Mouse (Mus musculus) midbrain, embryonic 16.5 days (tissue): ENCODE results near the gene Rnf24. TPM values are rescaled to one million over a fixed set of nuclear protein-coding genes. Genes with fewer than 3 reads are reported as not detected.
"Not testable (repeated sequence)": the region's sequence is repeated elsewhere in the genome, so short reads cannot be mapped to it uniquely, and the experiment has no call there.

Experiments
- ATAC-seq: fragments of 200-750 bp; cut with Nextera tagmentation; 2 replicates; pipeline ENCODE4 v1.8.0; 2017; ENCODE audit warnings: moderate TSS enrichment
- H3K27ac ChIP-seq: fragments of 300-500 bp; sonication (generic); 2 replicates; pipeline ENCODE4 v1.5.1; 2014; ENCODE audit warnings: mild to moderate bottlenecking, low read length, mixed read lengths
- H3K27me3 ChIP-seq: fragments of 300-500 bp; sonication (generic); 2 replicates; pipeline ENCODE4 v1.6.1; 2014; ENCODE audit warnings: low read depth, low read length, mixed read lengths; ENCODE audit not compliant: control insufficient read depth, insufficient read depth
- H3K36me3 ChIP-seq: fragments of 300-500 bp; sonication (generic); 2 replicates; pipeline ENCODE4 v1.6.1; 2014; ENCODE audit warnings: mild to moderate bottlenecking, low read length, moderate library complexity, mixed read lengths; ENCODE audit not compliant: control insufficient read depth, insufficient read depth
- H3K4me1 ChIP-seq: fragments of 300-500 bp; sonication (generic); 2 replicates; pipeline ENCODE4 v1.6.1; 2014; ENCODE audit warnings: mild to moderate bottlenecking, low read length, mixed read lengths; ENCODE audit not compliant: control insufficient read depth, insufficient read depth
- H3K4me2 ChIP-seq: fragments of 300-500 bp; sonication (generic); 2 replicates; pipeline ENCODE4 v1.6.1; 2014; ENCODE audit warnings: mild to moderate bottlenecking, low read length, mixed read lengths
- H3K4me3 ChIP-seq: fragments of 300-500 bp; sonication (generic); 2 replicates; pipeline ENCODE4 v1.5.1; 2014; ENCODE audit warnings: low read depth, mild to moderate bottlenecking, low read length, moderate library complexity, mixed read lengths
- H3K9ac ChIP-seq: fragments of 300-500 bp; sonication (generic); 2 replicates; pipeline ENCODE4 v1.6.1; 2014; ENCODE audit warnings: low read depth, low read length, mixed read lengths
- H3K9me3 ChIP-seq: fragments of 300-500 bp; sonication (generic); replicated peaks from 2 replicates; pipeline ENCODE4 v1.6.1; 2014; ENCODE audit warnings: mild to moderate bottlenecking, low read length, mixed read lengths; ENCODE audit not compliant: control insufficient read depth, poor library complexity, severe bottlenecking
- WGBS: fragments of 180-500 bp; shearing (Covaris S2); extraction: QIAGEN DNeasy Blood & Tissue Kit; methylation state at CpG from one replicate; pipeline ENCODE4 v1.1.7; 2014; 5-methylcytosine and 5-hydroxymethylcytosine counted together
- polyA plus RNA-seq: library from polyadenylated mRNA; unstranded; fragments of >200 nt; fragmentation: Nextera tagmentation; extraction: Ambion mirVana; gene quantifications from 2 replicates; pipeline ENCODE4 v1.2.1, GENCODE M21; 2015

Gene Rnf24
- polyA plus RNA-seq, 1 experiment from 2014 or later, result 20.1 TPM

DNA sequence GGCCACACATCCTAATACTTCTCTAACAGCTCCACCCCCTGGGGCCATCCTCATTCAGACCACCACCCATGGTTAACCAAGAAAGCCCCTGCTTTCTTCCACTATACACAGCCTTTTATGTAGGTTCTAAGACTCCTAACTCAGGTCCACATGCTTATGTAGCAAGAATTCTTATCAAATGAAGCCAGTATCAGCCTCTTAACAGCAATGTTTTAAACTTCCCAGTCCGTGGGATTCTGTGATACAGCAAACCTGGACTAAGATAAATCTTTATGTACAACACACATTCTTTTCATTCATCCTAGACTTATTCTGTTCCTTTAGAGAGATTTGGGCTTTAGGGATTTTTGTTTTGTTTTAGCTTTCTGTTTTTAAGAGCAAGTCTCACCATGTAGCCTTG, 29.0 kb downstream of the Rnf24 start:
- H3K4me1 ChIP-seq, result no peaks in the 10 kb centered on the region
- WGBS, result 80% methylated on average over 1 of the region's 1 CpGs
- H3K27ac ChIP-seq, result no peak overlapping the region
- no peak overlapping the region for H3K9ac ChIP-seq
- no peak for ATAC-seq
- no peaks in the 10 kb centered on the region for H3K27me3 ChIP-seq
- H3K4me2 ChIP-seq, result no peak overlapping the region
- H3K9me3 ChIP-seq, result no peaks in the 10 kb centered on the region
- no peak overlapping the region for H3K4me3 ChIP-seq
- no peaks in the 10 kb centered on the region for H3K36me3 ChIP-seq

DNA sequence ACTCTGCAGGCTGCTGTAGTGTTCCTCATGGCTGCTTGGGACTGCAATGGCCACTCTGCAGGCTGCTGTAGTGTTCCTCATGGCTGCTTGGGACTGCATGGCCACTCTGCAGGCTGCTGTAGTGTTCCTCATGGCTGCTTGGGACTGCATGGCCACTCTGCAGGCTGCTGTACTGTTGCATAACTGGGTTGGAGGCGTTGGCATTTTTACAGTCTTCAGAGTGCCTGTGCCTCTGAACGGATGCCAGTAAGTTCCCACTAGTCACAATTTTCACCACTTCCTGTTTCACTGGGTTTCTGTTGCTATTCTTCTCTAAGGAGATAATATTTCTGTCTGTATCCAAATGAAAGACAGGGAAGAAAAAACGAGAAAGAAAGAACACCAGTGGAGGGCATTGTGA, 31.5 kb downstream of the Rnf24 start:
- H3K27ac ChIP-seq, H3K4me2 ChIP-seq, H3K9me3 ChIP-seq, H3K4me3 ChIP-seq, H3K4me1 ChIP-seq, ATAC-seq, H3K27me3 ChIP-seq, H3K9ac ChIP-seq, H3K36me3 ChIP-seq: not testable (repeated sequence)
- WGBS, result 80% methylated on average over 3 of the region's 3 CpGs

DNA sequence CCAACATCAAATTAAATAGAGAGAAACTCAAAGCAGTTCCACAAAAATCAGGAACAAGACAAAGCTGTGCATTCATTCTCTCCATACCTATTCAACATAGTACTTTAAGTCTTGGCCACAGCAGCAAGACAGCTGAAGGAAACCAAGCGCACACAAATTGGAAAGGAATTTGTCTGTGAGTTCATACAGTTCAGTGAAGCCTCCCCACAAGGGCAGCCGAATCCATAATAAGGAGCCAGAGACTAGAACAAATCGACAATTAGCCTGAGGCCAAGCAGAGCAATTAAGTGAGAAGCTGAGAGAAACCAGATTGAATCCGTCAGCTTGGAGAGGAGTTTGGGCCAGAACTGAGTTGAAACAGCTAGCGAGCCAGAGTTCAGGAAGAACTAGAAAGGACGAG, 33.3 kb downstream of the Rnf24 start:
- no peak overlapping the region for H3K4me3 ChIP-seq
- H3K27me3 ChIP-seq, result no peaks in the 10 kb centered on the region
- WGBS, result 85% methylated on average over 6 of the region's 6 CpGs
- H3K9me3 ChIP-seq, result 0 out of 2 replicates have a peak, but pooled peaks cover 4% of the 10 kb centered on the region
- H3K36me3 ChIP-seq, result no peaks in the 10 kb centered on the region
- no peaks in the 10 kb centered on the region for H3K4me1 ChIP-seq
- H3K27ac ChIP-seq, result no peak overlapping the region
- H3K9ac ChIP-seq, result no peak overlapping the region
- ATAC-seq, result no peak
- H3K4me2 ChIP-seq, result no peak overlapping the region

DNA sequence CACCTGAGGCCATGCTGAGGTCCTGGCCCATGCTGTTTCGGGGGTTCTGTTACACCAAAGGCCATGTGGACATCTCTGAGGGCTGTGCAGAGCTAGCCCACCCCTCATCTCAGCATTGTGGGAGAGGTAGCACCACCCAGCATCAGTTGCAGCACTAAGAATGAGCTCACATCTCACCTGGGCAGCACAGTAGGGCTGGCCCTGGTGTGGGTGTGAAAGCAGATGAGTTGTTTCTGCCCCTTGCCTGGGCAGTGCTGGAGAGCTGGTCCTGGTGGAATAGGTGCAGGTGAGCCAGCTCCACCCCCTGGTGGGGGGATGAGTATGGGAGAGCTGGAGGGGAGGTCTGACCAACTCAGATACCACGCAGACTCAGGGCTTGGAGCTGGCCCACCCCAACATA, 36.5 kb downstream of the Rnf24 start:
- Histone ChIP-seq H3K4me2 (no peak overlapping the region), H3K4me1 (no peaks in the 10 kb centered on the region), H3K9me3 (0 out of 2 replicates have a peak, but pooled peaks cover 4% of the 10 kb centered on the region), H3K36me3 (peaks cover 7% of the 10 kb centered on the region), H3K9ac (no peak overlapping the region), H3K4me3 (no peak overlapping the region), H3K27ac (no peak overlapping the region), H3K27me3 (no peaks in the 10 kb centered on the region)
- ATAC-seq, result peak; percentile 28; the same call in 1 of the 2 replicates
- 94% methylated on average over 2 of the region's 2 CpGs for WGBS

DNA sequence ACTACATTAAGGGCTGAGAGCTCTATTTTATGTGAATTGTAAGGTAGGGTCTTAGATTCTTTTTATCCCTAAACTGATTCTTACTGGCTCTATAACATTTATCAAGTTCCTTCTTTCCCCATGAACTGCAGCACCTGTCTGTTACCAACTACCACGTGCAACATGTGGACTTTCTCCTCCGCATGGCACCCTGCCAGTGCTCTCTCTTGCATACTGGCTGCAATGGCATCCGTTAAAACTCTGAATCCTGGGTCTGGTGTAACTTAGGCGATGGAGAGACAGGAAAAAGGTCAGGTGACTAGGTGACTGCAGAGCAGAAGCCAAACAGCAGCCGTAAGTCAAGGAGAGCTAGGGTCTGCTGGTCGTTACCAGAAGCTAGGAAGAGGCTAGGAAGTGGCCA, 43.4 kb downstream of the Rnf24 start:
- H3K9me3 ChIP-seq, result no peaks in the 10 kb centered on the region
- no peak overlapping the region for H3K4me2 ChIP-seq
- no peak overlapping the region for H3K27ac ChIP-seq
- no peaks in the 10 kb centered on the region for H3K27me3 ChIP-seq
- peaks cover 10% of the 10 kb centered on the region for H3K36me3 ChIP-seq
- ATAC-seq, result no peak
- H3K4me1 ChIP-seq, result no peaks in the 10 kb centered on the region
- H3K9ac ChIP-seq, result no peak overlapping the region
- 78% methylated on average over 6 of the region's 6 CpGs for WGBS
- H3K4me3 ChIP-seq, result no peak overlapping the region

DNA sequence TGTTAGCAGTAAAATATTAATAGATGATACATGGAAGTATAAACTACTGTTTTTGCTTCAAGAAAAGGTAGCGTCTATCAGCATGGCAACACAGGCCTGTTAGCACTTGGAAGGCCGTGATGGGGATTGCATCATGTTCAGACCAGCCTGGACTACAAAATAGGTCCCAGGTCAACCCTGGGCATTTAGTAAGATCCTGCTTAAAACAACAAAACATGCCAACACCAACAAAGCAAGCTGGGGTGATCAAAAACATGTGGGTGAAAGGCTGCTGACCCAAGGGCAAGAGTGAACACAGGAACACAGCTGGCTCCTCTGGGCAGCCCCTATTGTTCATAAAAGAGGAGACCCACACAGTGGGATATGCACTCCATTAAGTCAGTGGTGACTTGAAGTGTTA, 44.9 kb downstream of the Rnf24 start:
- Histone ChIP-seq H3K36me3 (peaks cover 19% of the 10 kb centered on the region), H3K4me3 (no peak overlapping the region), H3K27me3 (no peaks in the 10 kb centered on the region), H3K9ac (no peak overlapping the region), H3K4me2 (no peak overlapping the region), H3K27ac (no peak overlapping the region), H3K9me3 (no peaks in the 10 kb centered on the region), H3K4me1 (no peaks in the 10 kb centered on the region)
- ATAC-seq, result no peak
- 62% methylated on average over 2 of the region's 2 CpGs for WGBS

DNA sequence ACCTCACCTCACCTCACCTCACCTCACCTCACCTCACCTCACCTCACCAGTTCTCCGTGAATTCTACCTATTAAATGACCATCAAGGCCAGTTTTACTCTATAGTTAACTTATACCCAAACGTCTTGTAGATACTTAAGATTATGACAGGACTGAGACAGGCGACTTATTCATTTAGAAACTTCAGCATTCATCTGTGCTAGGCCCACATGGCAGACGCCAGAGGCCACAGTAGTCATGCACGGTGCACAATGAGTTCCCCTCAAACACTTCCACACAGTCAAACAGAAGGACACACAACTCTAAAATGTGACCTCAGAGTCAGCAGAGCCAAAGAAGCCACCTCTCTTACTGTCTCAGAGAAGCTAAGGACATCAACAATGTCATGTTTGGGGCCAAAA, 45.3 kb downstream of the Rnf24 start:
- no peaks in the 10 kb centered on the region for H3K9me3 ChIP-seq
- no peak overlapping the region for H3K27ac ChIP-seq
- H3K4me3 ChIP-seq, result no peak overlapping the region
- H3K4me1 ChIP-seq, result no peaks in the 10 kb centered on the region
- H3K27me3 ChIP-seq, result no peaks in the 10 kb centered on the region
- no peak overlapping the region for H3K9ac ChIP-seq
- ATAC-seq, result no peak
- WGBS, result 82% methylated on average over 5 of the region's 5 CpGs
- H3K4me2 ChIP-seq, result no peak overlapping the region
- peaks cover 22% of the 10 kb centered on the region for H3K36me3 ChIP-seq

DNA sequence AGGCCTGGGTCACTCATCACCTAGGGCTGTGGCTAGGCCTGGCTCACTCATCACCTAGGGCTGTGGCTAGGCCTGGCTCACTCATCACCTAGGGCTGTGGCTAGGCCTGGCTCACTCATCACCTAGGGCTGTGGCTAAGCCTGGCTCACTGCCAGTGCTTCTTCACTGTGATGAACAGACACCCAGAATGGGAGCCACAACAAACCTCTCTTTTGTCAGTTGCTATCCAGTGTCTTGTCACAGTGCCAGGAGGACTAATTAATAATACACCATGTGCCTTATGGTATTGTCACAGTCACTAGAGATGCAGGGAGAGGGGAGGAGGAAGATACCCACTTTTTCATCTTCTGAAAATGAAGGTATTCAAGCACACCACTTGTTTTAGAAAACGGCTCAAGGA, 47.5 kb downstream of the Rnf24 start:
- WGBS, result 83% methylated on average over 1 of the region's 1 CpGs
- peaks cover 19% of the 10 kb centered on the region for H3K36me3 ChIP-seq

DNA sequence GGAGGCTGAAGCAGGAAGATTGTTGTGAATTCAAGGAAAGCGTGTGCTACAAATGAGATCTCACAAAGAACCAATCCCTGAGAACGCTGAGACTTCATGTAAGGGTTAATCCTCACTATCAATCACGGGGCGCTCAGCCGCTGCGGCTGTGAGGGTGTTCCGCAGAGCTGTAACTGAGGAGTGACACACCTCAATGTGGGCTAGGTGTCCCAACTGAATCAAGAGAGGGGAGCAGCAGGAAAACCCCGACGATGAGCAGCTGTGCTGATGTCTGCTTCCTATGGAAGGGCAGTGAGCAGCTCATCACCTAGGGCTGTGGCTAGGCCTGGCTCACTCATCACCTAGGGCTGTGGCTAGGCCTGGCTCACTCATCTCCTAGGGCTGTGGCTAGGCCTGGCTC, 48.2 kb downstream of the Rnf24 start:
- WGBS, result 81% methylated on average over 9 of the region's 9 CpGs
- 0 out of 2 replicates have a peak, but pooled peaks cover 4% of the 10 kb centered on the region for H3K4me1 ChIP-seq

More for the DNA sequence above, 47.5 kb downstream of the Rnf24 start:
- not testable (repeated sequence) for H3K4me1 ChIP-seq, H3K4me2 ChIP-seq, H3K9ac ChIP-seq, H3K9me3 ChIP-seq, H3K4me3 ChIP-seq, H3K27ac ChIP-seq, H3K27me3 ChIP-seq, ATAC-seq

DNA sequence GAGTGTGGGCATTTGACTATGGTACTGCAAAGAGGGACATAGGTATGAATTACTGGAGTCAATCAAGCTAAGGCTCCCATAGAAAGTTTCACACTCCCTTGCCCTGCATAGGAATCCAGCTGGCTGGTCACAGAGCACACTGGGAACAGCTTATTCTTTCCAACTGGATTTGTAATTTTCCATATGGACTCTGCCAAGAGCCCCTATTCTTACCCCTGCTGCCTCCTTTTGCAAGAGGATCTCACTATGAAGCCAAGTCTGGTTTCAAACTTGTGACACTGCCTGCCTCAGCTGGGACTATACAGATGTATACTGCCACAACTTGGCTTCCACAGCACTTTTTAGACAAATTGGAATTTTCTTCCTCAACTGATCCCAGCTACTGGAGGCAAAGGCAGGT, 51.1 kb downstream of the Rnf24 start:
- 0 out of 2 replicates have a peak, but pooled peaks cover 4% of the 10 kb centered on the region for H3K4me1 ChIP-seq
- no peak overlapping the region for H3K4me2 ChIP-seq
- no peak overlapping the region for H3K4me3 ChIP-seq
- no peak overlapping the region for H3K9ac ChIP-seq
- H3K27ac ChIP-seq, result no peak overlapping the region
- peaks cover 28% of the 10 kb centered on the region for H3K36me3 ChIP-seq
- ATAC-seq, result no peak
- H3K27me3 ChIP-seq, result no peaks in the 10 kb centered on the region
- no peaks in the 10 kb centered on the region for H3K9me3 ChIP-seq

More for the DNA sequence above, 48.2 kb downstream of the Rnf24 start:
- Histone ChIP-seq H3K27ac (no peak overlapping the region), H3K9ac (no peak overlapping the region), H3K9me3 (no peaks in the 10 kb centered on the region), H3K4me3 (no peak overlapping the region), H3K36me3 (peaks cover 21% of the 10 kb centered on the region), H3K4me2 (no peak overlapping the region), H3K27me3 (no peaks in the 10 kb centered on the region)
- no peak for ATAC-seq
